Mouse (Mus musculus): ENCODE data around the gene Slc25a13. TPM values are rescaled to one million over a fixed set of nuclear protein-coding genes. Genes with fewer than 3 reads are reported as not detected.

Gene Slc25a13
- total and polyA plus RNA-seq, 3 experiments = not detected

DNA sequence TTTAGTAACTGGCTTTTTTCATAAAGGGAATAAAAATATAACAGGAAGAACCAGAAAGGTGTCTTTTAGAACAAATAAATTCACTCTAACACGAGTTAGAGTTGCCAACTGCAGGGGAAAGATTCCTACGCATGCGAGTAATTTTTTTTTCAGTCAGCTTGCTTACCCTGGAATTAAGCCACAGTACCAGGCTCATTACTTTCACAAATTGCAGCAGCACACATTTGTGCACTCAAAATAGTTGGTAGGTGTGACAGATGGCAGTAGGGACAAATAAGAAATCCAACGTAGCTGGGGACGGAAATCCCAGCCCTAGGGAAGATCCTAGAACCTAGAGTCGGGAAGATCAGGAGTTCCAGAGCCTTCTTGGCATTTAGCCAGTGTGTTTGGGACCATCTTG is 22.1 kb downstream of the Slc25a13 start:
- Histone ChIP-seq H3K36me3 (replicated peaks in 1 of 2; ENCODE audit: control insufficient read depth in 1 of 2, insufficient read depth in 1 of 2, low read length in 1 of 2) (no peaks in the 10 kb centered on the region), H3K9ac (ENCODE audit: insufficient read depth, low read depth) (no peak overlapping the region), H3K27ac (ENCODE audit: insufficient read depth, low read depth) (no peak overlapping the region), H3K9me3 (replicated peaks; ENCODE audit: low read length) (no peaks in the 10 kb centered on the region), H3K4me3 (replicated peaks in 1 of 3; ENCODE audit: low read depth in 2 of 3, low read length in 2 of 3, poor library complexity in 1 of 3) (no peak overlapping the region), H3K4me1 (ENCODE audit: control insufficient read depth in 1 of 2, insufficient read depth in 2 of 2) (no peaks in the 10 kb centered on the region), H3K79me2 (replicated peaks; ENCODE audit: control insufficient read depth, extremely low read depth, insufficient read depth, poor library complexity, severe bottlenecking) (no peaks in the 10 kb centered on the region), H3K4me2 (ENCODE audit: insufficient read depth, low read depth, poor library complexity, severe bottlenecking) (no peak overlapping the region), H3K27me3 (replicated peaks) (no peaks in the 10 kb centered on the region)
- in situ Hi-C loops (cut with MboI; ENCODE audit: low pct_ligation_motif_present, low pct_unique_long_range_greater_than_20kb, low sequenced_read_pairs) = no loop called here
- no peak for TF ChIP-seq POLR2AphosphoS2 (IDR thresholded peaks at IDR 0.05; ENCODE audit: low read depth, low read length)
- TF ChIP-seq MAX (IDR thresholded peaks at IDR 0.05; ENCODE audit: low read length) = no peak
- TF ChIP-seq USF1 (IDR thresholded peaks at IDR 0.05; ENCODE audit: low read depth, low read length) = no peak
- dilution Hi-C loops (cut with MboI; ENCODE audit: extremely low pct_ligation_motif_present, extremely low pct_unique_long_range_greater_than_20kb, low sequenced_read_pairs) = no loop called here
- DNase-seq (ENCODE audit: extremely low read depth) = no peak

DNA sequence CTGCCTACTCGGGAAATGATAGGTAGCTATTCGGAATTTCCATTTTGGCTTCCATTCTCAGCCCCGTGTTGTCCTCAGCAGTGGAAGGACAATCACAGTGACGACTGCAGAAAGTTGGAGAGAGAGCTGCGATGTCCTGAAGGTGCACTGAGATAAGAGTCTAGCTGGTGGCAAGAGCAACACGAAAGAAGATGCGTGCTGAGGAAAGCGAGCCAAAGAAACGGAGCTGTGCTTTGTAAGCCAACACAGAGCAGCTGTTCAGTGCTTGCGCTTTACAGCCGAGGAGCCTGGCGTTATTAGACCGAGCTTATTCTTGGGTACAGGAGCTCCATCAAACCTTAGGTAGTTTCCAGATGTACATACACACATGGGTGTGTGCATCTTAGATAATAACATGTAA is 23.1 kb downstream of the Slc25a13 start:
- Histone ChIP-seq H3K4me3 (replicated peaks in 1 of 3; ENCODE audit: low read depth in 2 of 3, low read length in 2 of 3, poor library complexity in 1 of 3) (no peak overlapping the region), H3K36me3 (replicated peaks in 1 of 2; ENCODE audit: control insufficient read depth in 1 of 2, insufficient read depth in 1 of 2, low read length in 1 of 2) (no peaks in the 10 kb centered on the region), H3K4me1 (ENCODE audit: control insufficient read depth in 1 of 2, insufficient read depth in 2 of 2) (no peaks in the 10 kb centered on the region), H3K79me2 (replicated peaks; ENCODE audit: control insufficient read depth, extremely low read depth, insufficient read depth, poor library complexity, severe bottlenecking) (no peaks in the 10 kb centered on the region), H3K9ac (ENCODE audit: insufficient read depth, low read depth) (no peak overlapping the region), H3K27ac (ENCODE audit: insufficient read depth, low read depth) (no peak overlapping the region), H3K9me3 (replicated peaks; ENCODE audit: low read length) (no peaks in the 10 kb centered on the region), H3K27me3 (replicated peaks) (no peaks in the 10 kb centered on the region), H3K4me2 (ENCODE audit: insufficient read depth, low read depth, poor library complexity, severe bottlenecking) (no peak overlapping the region)
- in situ Hi-C loops (cut with MboI; ENCODE audit: low pct_ligation_motif_present, low pct_unique_long_range_greater_than_20kb, low sequenced_read_pairs) = no loop called here
- no peak for DNase-seq (ENCODE audit: extremely low read depth)
- TF ChIP-seq JUND (conservative IDR thresholded peaks at IDR 0.05; ENCODE audit: low read depth, low read length) = no peak
- no peak for TF ChIP-seq ZNF384 (IDR thresholded peaks at IDR 0.05; ENCODE audit: low read depth, low read length)
- no peak for TF ChIP-seq RCOR1 (conservative IDR thresholded peaks at IDR 0.05; ENCODE audit: low read depth, low read length)
- TF ChIP-seq MXI1 (IDR thresholded peaks at IDR 0.05; ENCODE audit: low read depth, low read length) = no peak
- no peak for TF ChIP-seq ZMIZ1 (IDR thresholded peaks at IDR 0.05; ENCODE audit: low read depth, low read length)
- no peak for TF ChIP-seq CHD2 (IDR thresholded peaks at IDR 0.05; ENCODE audit: low read length)
- no peak for TF ChIP-seq IRF4 (IDR thresholded peaks at IDR 0.05; ENCODE audit: low read depth, low read length)
- dilution Hi-C loops (cut with MboI; ENCODE audit: extremely low pct_ligation_motif_present, extremely low pct_unique_long_range_greater_than_20kb, low sequenced_read_pairs) = no loop called here

DNA sequence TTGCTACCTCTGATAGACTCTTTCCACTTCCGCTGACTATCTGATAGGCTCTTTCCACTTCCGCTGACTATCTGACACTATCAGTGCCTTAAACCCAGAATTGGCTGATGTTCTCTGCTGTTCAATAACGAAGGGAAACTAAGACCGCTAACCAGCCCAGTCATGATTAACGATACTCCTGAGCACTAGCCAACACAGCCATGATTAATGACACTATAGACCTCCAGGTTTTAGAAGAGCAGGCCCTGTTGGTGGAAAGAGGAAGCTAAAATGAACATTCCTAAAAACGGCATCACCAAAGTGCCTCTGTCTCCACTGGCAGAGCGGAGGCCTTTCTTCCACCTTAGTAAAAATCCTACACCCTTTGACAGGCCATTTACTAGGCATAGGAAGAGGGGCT is 24.6 kb downstream of the Slc25a13 start:
- dilution Hi-C loops (cut with MboI; ENCODE audit: extremely low pct_ligation_motif_present, extremely low pct_unique_long_range_greater_than_20kb, low sequenced_read_pairs) = no loop called here
- Histone ChIP-seq H3K9me3 (replicated peaks; ENCODE audit: low read length) (no peaks in the 10 kb centered on the region), H3K4me3 (replicated peaks in 1 of 3; ENCODE audit: low read depth in 2 of 3, low read length in 2 of 3, poor library complexity in 1 of 3) (no peak overlapping the region), H3K79me2 (replicated peaks; ENCODE audit: control insufficient read depth, extremely low read depth, insufficient read depth, poor library complexity, severe bottlenecking) (no peaks in the 10 kb centered on the region), H3K27me3 (replicated peaks) (no peaks in the 10 kb centered on the region), H3K4me1 (ENCODE audit: control insufficient read depth in 1 of 2, insufficient read depth in 2 of 2) (0 out of 4 replicates have a peak, but pooled peaks cover 0 to under 1% of the 10 kb centered on the region in 2 experiments), H3K36me3 (replicated peaks in 1 of 2; ENCODE audit: control insufficient read depth in 1 of 2, insufficient read depth in 1 of 2, low read length in 1 of 2) (no peaks in the 10 kb centered on the region), H3K4me2 (ENCODE audit: insufficient read depth, low read depth, poor library complexity, severe bottlenecking) (no peak overlapping the region), H3K9ac (ENCODE audit: insufficient read depth, low read depth) (no peak overlapping the region), H3K27ac (ENCODE audit: insufficient read depth, low read depth) (no peak overlapping the region)
- no peak for TF ChIP-seq MXI1 (IDR thresholded peaks at IDR 0.05; ENCODE audit: low read depth, low read length)
- no peak for TF ChIP-seq POLR2A (IDR thresholded peaks at IDR 0.05; ENCODE audit: low read depth, low read length)
- TF ChIP-seq E2F4 (IDR thresholded peaks at IDR 0.05; ENCODE audit: insufficient replicate concordance, low read depth, low read length) = no peak
- TF ChIP-seq RAD21 (IDR thresholded peaks at IDR 0.05; ENCODE audit: low read depth, low read length) = no peak
- no peak for TF ChIP-seq KAT2A (IDR thresholded peaks at IDR 0.05; ENCODE audit: insufficient replicate concordance, low read length)
- no peak for TF ChIP-seq MAX (IDR thresholded peaks at IDR 0.05; ENCODE audit: low read length)
- DNase-seq (ENCODE audit: extremely low read depth) = no peak
- in situ Hi-C loops (cut with MboI; ENCODE audit: low pct_ligation_motif_present, low pct_unique_long_range_greater_than_20kb, low sequenced_read_pairs) = no loop called here
